Mouse (Mus musculus): ENCODE results near the gene Rabgef1.

The Rabgef1 gene

DNA sequence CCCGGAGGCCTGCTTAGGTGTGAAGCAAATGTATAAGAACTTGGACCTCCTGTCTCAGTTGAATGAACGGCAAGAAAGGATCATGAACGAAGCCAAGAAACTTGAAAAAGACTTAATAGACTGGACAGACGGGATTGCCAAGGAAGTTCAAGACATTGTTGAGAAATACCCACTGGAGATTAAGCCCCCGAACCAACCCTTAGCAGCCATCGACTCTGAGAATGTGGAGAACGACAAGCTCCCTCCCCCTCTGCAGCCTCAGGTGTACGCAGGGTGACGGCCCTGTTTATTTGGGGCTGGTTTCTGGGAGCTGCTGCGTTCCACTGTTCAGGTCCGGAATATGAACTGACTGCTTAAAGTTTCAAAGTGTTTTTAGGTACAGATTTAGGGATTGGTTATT, 41.4 kb downstream of the Rabgef1 start:
- no peak for DNase-seq (ENCODE audit: low read depth, low spot score)

DNA sequence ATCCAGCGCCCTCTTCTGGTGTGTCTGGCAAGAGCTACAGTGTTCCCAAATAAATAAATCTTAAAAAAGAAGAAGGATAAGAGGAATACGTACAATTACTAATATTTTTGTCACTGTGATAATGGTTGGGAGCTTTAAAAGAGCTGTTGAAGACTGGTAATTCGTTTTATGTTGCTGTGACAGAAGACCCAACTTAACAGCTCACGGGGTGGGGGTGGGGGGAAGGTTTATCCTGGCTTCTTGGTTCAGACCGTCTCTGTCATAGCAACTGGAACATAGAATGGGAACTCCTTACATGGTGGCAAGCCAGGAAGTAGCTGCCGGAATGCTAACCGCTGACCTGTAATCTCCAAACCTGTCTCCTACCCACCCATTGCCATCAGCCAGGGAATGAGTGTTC, 45.2 kb downstream of the Rabgef1 start, which contains the start of gene Tmem248:
Gene Tmem248 (plus strand): TSS at position 301 of the 400 bp plus-strand sequence.
- DNase-seq (ENCODE audit: low read depth, low spot score), result no peak

DNA sequence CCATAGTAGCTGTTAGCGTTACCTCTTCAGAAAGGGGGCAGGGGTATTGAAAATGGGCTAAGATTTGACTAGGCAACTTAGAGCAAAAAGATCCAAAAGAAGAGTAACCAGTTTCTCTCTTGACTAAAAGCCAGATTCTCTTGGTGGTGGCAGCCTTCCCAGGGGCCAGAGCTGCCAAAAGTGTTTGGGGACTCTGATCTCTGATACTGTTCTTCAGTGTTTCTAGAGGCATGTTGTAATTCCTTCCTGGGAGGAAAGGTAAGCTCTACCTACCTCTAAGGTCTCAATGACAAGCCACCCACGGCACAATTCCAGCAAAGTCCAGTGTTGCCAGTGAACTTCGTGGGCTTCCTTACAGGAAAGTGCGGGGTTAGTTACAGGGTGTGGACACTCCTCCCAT, 45.8 kb downstream of the Rabgef1 start:
- no peak for DNase-seq (ENCODE audit: low read depth, low spot score)

DNA sequence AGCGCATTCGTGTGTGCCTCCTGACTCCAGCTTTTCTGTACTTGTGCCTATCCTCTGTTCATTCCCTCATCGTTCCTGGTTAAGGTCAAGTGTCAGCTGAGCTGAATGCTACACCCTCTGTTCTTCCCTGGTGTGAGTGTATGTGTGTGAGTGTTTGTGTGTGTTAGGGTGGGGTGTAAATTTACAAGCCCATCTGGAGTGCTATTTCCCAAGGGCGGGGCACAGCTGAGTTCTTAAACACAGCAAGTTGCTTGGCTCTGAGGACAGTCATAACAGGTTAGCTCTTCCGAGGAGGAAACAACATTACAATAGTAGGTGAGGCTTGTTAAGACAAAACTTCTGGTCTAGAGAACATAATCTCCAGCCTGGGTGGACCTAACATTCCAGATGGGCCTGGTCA, 46.7 kb downstream of the Rabgef1 start:
- no peak for DNase-seq (ENCODE audit: low read depth, low spot score)

DNA sequence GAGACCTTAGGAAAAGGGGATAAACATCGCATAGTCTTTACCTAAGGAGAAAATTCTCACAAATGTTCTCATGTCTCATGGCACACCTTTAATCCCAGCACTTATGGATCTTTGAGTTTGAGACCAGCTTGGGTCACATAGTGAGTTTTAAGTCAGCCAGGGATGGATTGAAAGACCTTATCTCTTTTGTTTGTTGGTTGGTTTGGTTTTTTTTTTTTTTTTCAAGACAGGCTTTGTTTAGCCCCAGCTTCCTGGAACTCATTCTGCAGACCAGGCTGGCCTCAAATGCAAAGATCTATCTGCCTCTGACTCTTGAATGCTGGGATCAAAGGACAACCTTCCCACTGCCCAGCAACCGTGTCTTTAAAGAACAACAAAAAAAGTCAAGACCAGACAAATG, 49.7 kb downstream of the Rabgef1 start:
- no peak for DNase-seq (ENCODE audit: low read depth, low spot score)

DNA sequence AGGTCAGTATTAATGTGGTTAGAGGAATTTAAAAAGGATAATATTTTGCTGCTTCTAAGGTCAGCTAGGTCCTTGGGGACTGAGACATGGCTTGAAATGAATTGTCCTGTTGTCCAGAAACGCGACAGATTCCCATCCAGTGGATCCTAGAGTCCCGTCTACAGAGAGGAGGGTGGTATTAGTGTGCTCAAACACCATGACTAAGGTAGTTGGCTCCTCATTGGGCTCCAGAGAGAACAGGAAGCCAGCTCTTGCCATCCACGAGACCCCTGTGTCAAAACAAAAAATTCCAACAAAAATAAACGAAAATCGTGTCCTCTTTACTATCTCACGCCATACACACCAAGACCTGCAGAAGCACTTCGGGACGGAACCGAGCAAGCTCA, 50.2 kb downstream of the Rabgef1 start:
- no peak for DNase-seq (ENCODE audit: low read depth, low spot score)

DNA sequence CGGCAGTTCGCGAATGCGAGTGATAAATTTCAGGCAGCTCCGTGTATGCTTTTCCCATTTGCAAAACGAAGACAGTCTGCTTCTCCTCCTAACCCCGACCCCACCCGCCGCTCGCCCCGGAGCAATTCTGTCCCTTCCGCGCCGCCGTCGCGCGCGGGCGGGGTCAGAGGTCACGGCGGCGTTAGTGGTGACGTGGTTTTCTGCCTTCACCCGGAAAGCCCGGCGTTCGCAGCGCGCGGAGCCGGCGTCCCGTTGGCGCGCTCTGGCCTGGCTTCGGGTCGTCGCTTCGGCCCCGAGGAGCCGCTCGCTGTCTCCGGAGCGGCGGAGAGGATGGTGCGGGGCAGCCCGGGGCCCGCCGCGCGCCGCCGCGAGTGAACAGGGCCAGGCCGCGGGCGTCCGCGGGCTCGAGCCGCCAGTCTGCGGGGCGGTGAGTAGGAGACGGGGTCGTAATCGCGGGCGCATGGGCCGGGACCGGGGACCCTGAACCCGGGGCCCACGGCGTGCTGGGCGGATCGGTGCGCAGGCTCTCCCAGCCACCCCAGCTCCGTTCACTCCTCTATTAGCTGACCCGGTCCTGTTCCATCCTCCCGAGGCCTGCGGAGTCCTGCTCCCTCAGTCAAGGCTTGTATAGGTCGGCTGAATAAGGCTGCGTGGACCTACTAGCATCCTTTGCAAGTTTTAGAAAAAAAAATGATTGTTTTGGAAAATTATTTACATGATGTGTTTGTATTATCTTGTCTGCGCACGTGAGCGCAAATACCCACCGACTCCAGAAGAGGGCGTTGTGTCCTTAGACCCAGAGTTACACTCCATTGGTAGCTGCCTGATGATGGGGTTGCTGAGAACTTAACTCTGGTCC, 50.8 kb downstream of the Rabgef1 start:
- DNase-seq (ENCODE audit: low read depth, low spot score), result peak; percentile 93

DNA sequence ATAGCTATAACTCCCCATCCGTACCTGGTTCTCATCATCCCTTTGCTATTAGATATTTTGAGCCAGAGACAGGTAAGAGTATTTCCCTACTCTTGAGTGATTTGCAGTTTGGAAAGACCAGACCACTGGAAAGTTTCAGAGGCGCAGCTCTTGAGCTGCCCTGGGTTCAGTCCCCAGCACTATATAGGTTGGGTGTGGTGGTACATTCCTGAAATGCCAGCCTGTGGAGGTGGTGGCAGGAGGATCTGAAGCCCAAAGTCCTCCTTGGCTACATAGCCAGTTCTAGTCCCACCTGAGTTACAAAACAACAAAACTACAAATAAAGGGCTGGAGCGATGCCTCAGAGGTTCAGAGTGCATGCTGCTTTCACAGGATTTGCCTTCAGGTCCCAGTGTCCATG, 55.2 kb downstream of the Rabgef1 start:
- DNase-seq (ENCODE audit: low read depth, low spot score), result no peak

DNA sequence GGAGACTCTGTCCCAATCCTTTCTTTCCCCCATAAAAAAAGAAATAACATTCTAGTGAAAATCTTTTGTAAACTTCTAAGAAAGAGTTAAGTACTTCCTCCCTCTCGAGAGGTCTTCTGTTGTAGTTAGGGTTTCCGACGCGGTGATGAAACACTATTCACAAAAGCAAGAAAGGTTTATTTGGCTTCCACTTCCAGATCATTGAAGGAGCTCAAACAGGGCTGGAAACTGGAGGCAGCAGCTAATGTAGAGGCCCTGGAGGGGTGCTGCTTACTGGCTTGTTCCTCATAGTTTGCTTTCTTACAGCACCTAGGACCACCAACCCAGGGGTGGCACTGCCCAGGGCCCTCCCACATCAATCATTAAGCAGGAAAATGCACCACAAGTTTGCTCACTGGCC, 56.5 kb downstream of the Rabgef1 start:
- DNase-seq (ENCODE audit: low read depth, low spot score), result no peak

DNA sequence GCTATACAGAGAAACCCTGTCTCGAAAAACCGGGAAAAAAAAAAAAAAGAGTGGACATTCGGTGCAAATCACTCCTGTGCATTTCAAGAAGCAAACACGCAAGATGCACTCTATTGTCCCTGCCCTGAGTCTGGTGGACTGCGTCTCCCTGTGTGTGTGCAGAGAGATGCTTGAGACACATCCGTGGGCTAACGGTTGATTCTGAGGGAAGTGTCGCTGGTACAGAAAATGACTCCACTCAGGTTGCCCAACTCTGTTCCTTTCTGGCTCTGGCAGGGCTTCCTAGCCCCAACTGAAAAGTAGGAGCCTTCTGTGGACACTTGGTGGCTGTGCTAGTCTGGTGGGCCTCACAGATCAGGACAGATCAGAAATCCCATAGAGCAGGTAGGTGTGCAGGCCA, 64.7 kb downstream of the Rabgef1 start:
- no peak for DNase-seq (ENCODE audit: low read depth, low spot score)

DNA sequence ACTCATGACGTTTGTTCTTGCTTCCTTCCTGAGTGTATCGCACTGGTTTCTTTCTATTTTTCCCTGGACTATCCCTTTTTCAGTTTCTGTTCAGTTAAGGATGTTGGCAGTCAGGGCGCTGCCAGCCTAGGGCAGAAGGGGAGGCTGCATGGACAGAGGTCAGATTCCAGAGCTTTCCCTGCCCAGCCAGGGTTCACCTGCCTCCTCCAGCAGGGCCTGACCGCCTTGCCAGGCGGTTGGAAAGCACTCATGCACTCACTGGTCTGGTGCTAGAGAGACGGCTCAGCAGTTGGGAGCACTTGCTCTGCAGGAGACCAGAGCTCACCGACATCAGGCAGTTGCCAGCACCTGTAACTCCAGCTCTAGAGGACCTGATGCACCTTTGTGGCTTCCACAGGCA, 67.6 kb downstream of the Rabgef1 start:
- no peak for DNase-seq (ENCODE audit: low read depth, low spot score)

DNA sequence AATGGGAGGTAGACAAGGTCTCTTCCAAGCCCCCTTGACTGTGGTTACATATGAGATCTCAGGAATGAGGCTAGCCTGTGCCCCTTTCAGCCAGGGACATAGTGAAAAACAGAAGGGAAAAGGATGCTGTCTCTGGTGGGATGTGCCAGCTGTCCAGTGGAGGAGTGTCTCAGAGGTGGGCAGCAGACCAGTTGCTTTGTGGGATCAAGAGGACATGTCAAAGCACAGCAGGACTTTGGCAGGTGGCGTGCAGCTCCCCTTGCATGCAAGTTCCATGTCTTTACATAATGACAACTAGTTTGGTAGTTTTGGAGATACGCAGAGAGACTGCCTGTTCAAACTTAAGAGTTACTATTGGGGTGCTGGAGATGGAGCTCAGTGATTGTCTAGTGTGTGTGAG, 68.3 kb downstream of the Rabgef1 start:
- no peak for DNase-seq (ENCODE audit: low read depth, low spot score)

DNA sequence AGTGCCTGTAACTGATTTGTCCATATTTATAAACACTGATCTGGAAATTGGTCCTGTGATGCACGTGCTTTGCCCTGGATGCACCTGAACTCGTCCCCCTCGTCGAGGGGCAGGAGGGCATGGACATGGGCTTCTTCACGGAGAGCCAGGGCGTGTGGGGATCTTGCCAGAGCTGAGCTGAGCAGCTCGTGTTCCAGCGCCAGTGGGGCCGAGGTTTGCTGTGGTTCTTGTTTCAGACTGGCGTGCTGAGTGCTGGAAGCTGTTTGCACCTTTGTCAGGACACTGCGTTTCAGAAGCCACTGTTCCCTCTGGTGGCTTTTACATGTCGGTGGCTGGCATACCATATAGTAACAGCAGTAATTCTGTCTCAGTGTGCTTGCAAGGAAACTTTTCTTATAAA, 69.8 kb downstream of the Rabgef1 start:
- no peak for DNase-seq (ENCODE audit: low read depth, low spot score)

DNA sequence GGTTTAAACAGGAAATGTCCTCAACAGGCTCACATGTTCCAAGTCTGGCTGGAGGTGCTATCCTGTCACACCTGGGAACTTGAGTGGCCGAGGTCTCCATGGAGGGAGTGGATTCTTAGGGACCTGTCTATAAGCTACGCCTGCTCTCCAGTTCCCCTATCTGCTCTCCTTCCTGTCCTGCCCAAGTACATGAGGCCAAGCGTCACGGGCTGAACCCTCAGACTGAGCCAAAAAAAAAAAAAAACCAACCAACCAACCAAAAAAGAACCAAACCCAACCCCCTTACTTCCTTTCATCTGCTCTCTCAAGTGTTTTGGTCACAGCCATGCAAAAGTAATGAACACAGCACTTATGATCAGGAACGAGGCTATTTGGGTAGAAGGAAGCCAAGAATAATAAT, 76.2 kb downstream of the Rabgef1 start:
- no peak for DNase-seq (ENCODE audit: low read depth, low spot score)

DNA sequence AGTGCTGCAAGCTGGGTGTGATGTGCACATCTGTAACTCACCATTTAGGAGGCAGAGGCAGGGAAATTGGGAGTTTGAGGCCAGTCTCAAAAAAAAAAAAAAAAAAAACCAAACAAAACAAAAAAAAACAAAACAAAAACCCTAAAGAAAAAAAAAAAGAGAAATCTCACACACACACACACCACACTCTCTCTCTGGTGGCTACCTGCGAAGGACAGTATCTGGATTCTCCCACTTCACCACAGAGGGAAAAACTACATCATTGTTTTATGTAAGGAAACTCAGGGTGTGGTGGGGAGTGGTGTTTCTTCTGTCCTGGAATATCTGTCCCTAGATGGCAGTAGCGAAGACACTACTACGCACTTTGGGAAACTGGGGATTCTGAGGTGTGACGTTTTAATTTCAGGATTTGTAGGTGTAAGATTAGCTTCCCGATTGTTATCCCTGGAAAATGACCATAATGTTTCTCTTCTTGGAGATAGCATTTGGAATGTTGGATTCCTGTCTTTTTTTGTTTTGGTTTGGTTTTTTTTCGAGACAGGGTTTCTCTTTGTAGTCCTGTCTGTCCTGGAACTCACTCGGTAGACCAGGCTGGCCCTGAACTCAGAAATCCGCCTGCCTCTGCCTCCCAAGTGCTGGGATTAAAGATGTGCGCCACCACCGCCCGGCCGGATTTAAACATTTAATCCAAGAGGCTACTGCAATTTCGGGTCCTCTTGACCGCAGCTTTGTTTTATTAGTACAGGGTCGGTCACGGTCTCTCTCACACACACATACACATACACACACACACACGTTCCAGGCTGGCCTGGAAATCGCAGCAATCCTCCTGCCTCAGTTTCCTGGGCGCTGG, 82.8 kb downstream of the Rabgef1 start:
- DNase-seq (ENCODE audit: low read depth, low spot score), result peak; percentile 37

DNA sequence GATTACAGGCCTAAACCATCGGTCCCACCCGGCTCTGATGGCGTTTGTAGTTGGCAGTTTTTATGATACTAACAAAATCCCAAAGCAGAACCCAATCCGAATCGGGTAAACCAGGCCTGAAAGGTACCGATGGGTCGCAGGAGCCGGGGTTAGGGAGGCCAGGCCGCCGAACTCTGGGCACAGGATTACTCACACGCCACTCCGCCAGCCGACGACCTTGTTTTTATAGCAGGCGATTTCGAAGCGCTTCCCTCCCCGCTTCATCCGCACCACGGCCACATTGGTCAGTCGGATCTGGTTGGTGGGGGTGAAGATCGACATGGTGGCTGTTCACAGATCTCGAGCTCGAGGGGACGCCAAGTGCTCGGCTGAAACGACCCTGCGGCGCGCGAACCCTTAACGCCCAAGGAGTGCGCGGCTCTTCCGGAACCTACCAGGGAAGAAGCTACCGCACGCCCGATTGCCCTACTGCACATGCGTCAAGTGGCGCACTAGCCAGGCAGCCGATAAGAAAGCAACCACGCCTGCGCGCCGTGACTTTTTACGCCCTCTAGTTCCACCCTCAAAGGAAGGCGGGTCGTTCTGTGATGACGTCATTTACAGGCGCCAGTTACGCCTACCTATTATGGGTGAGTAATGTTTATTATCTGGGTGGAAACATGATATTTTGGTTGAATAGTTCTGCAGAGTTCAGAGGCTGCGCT, 83.6 kb downstream of the Rabgef1 start, which contains the start of the genes Sbds and Tyw1:
Gene Sbds (minus strand): TSS at position 514 of the 704 bp plus-strand sequence.
Gene Tyw1 (plus strand): TSS at position 603 of the 704 bp plus-strand sequence.
- peak; percentile 99 for DNase-seq (ENCODE audit: low read depth, low spot score)

DNA sequence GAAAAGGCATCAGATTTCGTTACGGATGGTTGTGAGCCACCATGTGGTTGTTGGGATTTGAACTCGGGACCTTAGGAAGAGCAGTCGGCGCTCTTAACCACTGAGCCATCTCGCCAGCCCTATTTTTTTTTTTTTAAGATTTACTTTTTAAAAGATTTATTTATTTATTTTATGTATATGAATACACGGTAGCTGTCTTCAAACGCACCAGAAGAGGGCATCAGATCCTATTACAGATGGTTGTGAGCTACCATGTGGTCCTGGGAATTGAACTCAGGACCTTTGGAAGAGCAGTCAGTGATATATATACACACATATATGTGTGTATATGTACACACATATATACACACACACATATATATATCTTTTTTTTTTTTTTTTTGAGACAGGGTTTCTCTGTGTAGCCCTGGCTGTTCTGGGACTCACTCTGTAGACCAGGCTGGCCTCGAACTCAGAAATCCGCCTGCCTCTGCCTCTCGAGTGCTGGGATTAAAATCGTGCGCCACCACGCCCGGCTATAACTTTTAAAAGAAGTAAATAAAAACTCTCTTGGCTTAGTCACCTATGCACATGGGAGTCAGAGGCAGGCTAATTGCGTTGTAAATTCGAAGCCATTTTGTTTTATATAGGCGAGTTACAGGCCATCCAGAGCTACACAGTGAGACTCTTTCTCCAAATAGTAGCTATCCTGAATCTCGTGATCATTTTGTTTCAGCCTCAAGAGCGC, 84.4 kb downstream of the Rabgef1 start:
- peak; percentile 39 for DNase-seq (ENCODE audit: low read depth, low spot score)

DNA sequence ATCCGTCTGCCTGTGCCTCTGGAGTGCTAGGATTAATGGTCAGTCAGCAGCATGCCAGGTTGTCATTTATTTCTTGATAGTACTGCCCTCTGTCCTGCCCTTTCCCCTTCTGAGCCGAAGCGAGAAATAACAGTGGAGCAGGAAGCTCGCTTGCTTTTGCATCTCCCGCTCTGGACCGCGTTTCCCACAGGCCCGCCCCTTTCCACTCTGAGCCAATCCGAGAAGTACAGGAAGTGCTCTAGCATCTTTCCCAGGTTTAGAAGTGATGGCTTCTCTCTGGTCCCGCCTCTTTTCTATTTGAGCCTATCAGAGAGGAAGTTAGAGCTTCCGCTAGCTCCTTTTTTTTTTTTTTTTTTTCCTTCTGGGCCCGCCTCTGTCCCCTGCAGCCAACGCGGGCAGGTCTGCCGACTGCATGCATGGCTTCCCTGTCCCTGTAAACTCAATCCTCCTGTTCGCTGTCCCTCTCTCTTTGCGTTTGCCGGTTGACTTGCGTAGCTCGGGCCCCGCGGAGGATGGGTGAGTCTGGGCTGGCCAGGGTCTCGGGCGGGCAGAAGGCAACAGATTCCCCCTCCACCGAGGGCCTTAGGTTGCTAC, 85.2 kb downstream of the Rabgef1 start:
- DNase-seq (ENCODE audit: low read depth, low spot score), result peak; percentile 97

DNA sequence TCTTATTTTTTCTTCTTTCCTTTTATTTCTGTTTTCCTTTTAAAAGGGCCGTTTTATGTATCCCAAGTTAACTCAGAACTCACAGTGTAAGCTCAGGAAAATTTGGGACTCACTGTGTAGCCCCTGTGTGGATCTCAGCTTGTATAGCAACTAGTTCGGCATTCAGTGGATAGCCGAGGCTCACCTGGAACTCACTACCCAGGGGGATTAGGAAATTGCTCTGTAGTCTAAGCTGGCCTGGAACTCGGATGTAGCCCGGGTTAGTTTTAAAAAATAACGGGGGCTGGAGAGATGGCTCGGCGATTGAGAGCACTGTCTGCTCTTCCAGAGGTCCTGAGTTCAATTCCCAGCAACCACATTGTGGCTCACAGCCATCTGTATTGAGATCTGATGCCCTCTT, 85.7 kb downstream of the Rabgef1 start:
- no peak for DNase-seq (ENCODE audit: low read depth, low spot score)

DNA sequence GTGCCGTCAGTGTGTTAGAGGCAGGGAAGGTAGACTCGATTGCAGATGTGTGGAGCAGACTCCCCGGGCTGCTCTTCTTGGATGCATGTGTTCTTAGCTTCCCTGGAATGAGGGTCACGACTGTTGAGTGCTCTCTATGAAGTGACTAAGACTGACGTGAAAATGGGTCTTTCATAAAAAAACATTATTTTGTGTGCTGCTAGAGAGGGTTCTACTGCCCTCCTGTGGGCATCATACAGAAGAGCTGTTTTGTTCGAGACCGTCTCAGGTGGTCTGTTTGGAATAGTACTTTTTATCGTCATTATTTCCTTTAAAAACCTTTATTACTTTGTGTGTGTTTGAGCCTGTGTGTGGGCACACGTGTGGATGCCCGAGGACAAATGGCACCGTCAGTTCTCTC, 91.9 kb downstream of the Rabgef1 start:
- no peak for DNase-seq (ENCODE audit: low read depth, low spot score)
